Mouse (Mus musculus): ENCODE results near the gene Rgp1. TPM values are rescaled to one million over a fixed set of nuclear protein-coding genes. Genes with fewer than 3 reads are reported as not detected.

The Rgp1 gene
- polyA plus RNA-seq, 1 experiment from 2014 or later = 27.6 TPM

DNA sequence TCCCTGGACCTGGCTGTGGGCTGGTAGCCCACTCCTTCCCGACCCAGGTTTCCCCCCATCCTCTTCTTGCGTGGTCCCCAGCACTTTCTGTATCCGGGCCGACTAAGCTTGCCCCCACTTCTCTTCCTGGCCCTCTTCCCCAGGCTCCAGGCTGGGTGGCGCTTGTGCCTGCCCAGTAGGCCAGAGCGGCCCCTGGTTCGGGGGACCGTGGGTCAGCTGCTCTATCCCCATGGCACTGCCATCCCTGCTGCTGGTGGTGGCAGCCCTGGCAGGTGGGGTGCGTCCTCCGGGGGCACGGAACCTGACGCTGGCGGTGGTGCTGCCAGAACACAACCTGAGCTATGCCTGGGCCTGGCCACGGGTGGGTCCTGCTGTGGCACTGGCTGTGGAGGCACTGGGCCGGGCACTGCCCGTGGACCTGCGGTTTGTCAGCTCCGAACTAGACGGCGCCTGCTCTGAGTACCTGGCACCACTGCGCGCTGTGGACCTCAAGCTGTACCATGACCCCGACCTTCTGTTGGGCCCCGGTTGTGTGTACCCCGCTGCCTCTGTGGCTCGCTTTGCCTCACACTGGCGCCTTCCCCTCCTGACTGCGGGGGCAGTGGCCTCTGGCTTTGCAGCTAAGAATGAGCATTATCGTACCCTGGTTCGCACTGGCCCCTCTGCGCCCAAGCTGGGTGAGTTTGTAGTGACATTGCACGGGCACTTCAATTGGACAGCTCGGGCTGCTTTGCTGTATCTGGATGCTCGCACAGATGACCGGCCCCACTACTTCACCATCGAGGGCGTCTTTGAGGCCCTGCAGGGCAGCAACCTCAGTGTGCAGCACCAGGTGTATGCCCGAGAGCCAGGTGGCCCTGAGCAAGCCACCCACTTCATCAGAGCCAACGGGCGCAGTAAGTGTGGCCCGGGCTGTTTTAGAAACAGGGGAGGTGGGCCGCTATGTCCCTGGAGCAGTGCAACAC is 53.7 kb downstream of the Rgp1 start:
- H3K9me3 ChIP-seq = no peaks in the 10 kb centered on the region
- no peaks in the 10 kb centered on the region for H3K27me3 ChIP-seq
- ATAC-seq (ENCODE audit: insufficient number of reproducible peaks, low FRiP score, low TSS enrichment, low read depth) = peak; percentile 24; the same call in 1 of the 2 replicates
- 47% methylated on average over 42 of the region's 42 CpGs for WGBS
- peak overlapping the region; percentile 66 for H3K4me3 ChIP-seq
- H3K4me2 ChIP-seq = peak overlapping the region; percentile 67
- no peaks in the 10 kb centered on the region for H3K36me3 ChIP-seq
- peak overlapping the region; percentile 82 for H3K9ac ChIP-seq
- peak overlapping the region; percentile 88 for H3K27ac ChIP-seq
- H3K4me1 ChIP-seq = peaks cover 52% of the 10 kb centered on the region

GRCm38 (mm10) chr4:43633296-43633695 is 54.8 kb downstream of the Rgp1 start:
- no peak for ATAC-seq (ENCODE audit: insufficient number of reproducible peaks, low FRiP score, low TSS enrichment, low read depth)
- no peaks in the 10 kb centered on the region for H3K36me3 ChIP-seq
- H3K27me3 ChIP-seq = no peaks in the 10 kb centered on the region
- no peak overlapping the region for H3K27ac ChIP-seq
- peak overlapping the region; percentile 67 for H3K4me2 ChIP-seq
- no peaks in the 10 kb centered on the region for H3K9me3 ChIP-seq
- 67% methylated on average over 8 of the region's 8 CpGs for WGBS
- H3K4me1 ChIP-seq = peaks cover 52% of the 10 kb centered on the region
- H3K4me3 ChIP-seq = peak overlapping the region; percentile 66; the same call in 1 of the 2 replicates
- no peak overlapping the region for H3K9ac ChIP-seq

DNA sequence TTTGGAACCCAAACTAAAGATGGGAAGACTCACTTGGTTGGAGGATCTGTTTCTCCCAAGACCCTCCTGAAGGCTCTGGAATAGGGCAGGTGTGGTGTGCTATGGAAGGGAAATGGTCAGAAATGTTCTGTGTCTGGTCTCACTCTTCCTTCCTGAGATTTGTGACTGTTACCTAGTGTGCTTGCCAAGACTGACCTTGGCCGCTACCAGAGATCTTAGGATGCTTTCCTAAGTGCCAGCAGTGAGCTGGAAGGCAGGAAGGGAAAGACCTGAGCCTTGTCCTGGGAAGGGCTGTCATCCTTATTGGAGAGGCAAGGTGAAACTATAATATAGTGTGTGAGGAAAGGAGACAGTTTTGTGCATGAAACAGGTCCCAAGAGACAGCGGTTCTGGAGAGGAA is 55.2 kb downstream of the Rgp1 start:
- no peak overlapping the region for H3K4me3 ChIP-seq
- no peak overlapping the region for H3K9ac ChIP-seq
- H3K27me3 ChIP-seq = no peaks in the 10 kb centered on the region
- peaks cover 52% of the 10 kb centered on the region for H3K4me1 ChIP-seq
- no peaks in the 10 kb centered on the region for H3K36me3 ChIP-seq
- no peak for ATAC-seq (ENCODE audit: insufficient number of reproducible peaks, low FRiP score, low TSS enrichment, low read depth)
- 88% methylated on average over 2 of the region's 2 CpGs for WGBS
- H3K9me3 ChIP-seq = no peaks in the 10 kb centered on the region
- peak overlapping the region; percentile 67; the same call in 1 of the 2 replicates for H3K4me2 ChIP-seq
- H3K27ac ChIP-seq = no peak overlapping the region

DNA sequence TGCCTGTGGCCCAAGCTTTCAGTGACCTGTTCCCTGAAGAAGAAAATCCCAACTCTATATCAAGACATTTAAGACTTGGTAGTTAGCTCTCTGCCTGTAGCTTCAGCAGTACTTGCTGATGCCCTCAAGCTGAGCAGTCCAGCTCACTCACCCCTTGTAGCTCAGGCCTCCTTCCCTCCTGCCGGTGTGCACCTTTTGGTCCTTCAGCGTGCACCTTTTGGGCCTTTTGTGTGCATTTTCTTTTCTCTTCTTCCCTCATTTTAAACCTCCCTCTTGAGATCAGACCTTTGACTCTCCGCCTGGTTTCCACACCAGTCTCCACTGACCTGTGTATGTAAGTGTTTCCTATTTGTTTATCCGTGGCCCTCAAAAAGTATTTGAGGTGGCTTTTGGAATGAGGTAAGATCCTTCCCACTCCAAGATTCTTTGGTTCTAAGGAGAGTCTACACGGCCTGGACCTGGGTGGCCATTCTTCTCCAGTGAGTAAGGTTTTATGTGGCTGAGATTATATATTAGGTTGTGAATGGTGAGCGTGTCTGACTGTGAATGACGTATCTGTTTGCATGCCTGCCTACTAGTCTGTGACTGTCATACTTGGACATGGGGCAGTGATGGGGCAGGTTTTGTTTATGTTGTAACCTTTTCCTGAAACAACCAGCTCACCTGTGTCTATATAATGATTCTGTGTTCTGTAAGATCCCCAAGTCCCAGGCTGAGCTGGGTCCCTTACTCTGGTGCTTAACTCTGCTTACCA is 56.3 kb downstream of the Rgp1 start:
- 86% methylated on average over 7 of the region's 7 CpGs for whole genome bisulfite sequencing
- no peaks in the 10 kb centered on the region for H3K27me3 ChIP-seq
- H3K9ac ChIP-seq = no peak overlapping the region
- no peaks in the 10 kb centered on the region for H3K36me3 ChIP-seq
- H3K27ac ChIP-seq = no peak overlapping the region
- no peak for ATAC-seq (ENCODE audit: insufficient number of reproducible peaks, low FRiP score, low TSS enrichment, low read depth)
- H3K4me3 ChIP-seq = no peak overlapping the region
- H3K4me2 ChIP-seq = no peak overlapping the region
- no peaks in the 10 kb centered on the region for H3K9me3 ChIP-seq
- H3K4me1 ChIP-seq = peaks cover 51% of the 10 kb centered on the region

DNA sequence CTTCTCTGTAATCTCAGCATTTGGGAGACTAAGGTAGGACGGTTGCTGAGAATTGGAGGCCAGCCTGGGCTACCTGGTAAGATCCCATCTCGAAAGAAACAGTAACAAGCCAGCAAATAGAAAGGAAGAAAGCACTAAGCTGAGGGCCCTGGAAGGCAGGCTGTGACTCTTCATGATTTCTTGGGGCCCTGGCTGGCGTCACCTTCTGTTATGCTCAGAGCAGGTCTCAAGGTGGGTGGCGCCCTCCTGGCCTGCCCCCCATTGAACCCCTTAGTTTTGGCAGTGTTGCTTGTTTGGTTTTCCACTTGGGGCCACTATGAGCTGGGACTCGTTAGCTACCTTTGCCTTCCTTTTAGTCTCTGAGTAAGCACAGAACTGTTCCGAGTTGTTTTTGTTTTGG is 58.2 kb downstream of the Rgp1 start:
- WGBS = 66% methylated on average over 6 of the region's 6 CpGs
- no peak overlapping the region for H3K4me2 ChIP-seq
- H3K4me1 ChIP-seq = peaks cover 37% of the 10 kb centered on the region
- ATAC-seq (ENCODE audit: insufficient number of reproducible peaks, low FRiP score, low TSS enrichment, low read depth) = no peak
- peaks cover 9% of the 10 kb centered on the region for H3K36me3 ChIP-seq
- H3K9me3 ChIP-seq = no peaks in the 10 kb centered on the region
- H3K27me3 ChIP-seq = no peaks in the 10 kb centered on the region
- H3K9ac ChIP-seq = no peak overlapping the region
- no peak overlapping the region for H3K27ac ChIP-seq
- no peak overlapping the region for H3K4me3 ChIP-seq

Small RNA genes lying within 50 kb of the gene (microRNA-seq; reads per million reads assigned to microRNA genes)
- gene Gm25262 = 0.61 reads per million

Other genes with a start within 250 kb of the Rgp1 start
- 13.9 and 18.0 TPM in 2 replicates for gene Rusc2, start 196.7 kb upstream of the Rgp1 start, polyA plus RNA-seq (2015; fragmentation: Nextera tagmentation; extraction: Ambion mirVana)
- 0.15 and 0.17 TPM in 2 replicates for gene Fam166b, start 149.6 kb upstream of the Rgp1 start, polyA plus RNA-seq (2015; fragmentation: Nextera tagmentation; extraction: Ambion mirVana)
- gene Tesk1, start 136.8 kb upstream of the Rgp1 start, polyA plus RNA-seq (2015; fragmentation: Nextera tagmentation; extraction: Ambion mirVana) = 4.8 and 7.7 TPM in 2 replicates
- 4.1 and 4.2 TPM in 2 replicates for gene Cd72, start 124.1 kb upstream of the Rgp1 start, polyA plus RNA-seq (2015; fragmentation: Nextera tagmentation; extraction: Ambion mirVana)
- not detected in 2 replicates for gene Sit1, start 95.0 kb upstream of the Rgp1 start, polyA plus RNA-seq (2015; fragmentation: Nextera tagmentation; extraction: Ambion mirVana)
- 78.9 and 81.9 TPM in 2 replicates for gene Ccdc107, start 85.8 kb upstream of the Rgp1 start, polyA plus RNA-seq (2015; fragmentation: Nextera tagmentation; extraction: Ambion mirVana)
- gene Arhgef39, start 79.0 kb upstream of the Rgp1 start, polyA plus RNA-seq (2015; fragmentation: Nextera tagmentation; extraction: Ambion mirVana) = 35.2 and 37.5 TPM in 2 replicates
- 4.1 and 6.8 TPM in 2 replicates for gene Car9, start 71.7 kb upstream of the Rgp1 start, polyA plus RNA-seq (2015; fragmentation: Nextera tagmentation; extraction: Ambion mirVana)
- 394 and 952 TPM in 2 replicates for gene Tpm2, start 55.0 kb upstream of the Rgp1 start, polyA plus RNA-seq (2015; fragmentation: Nextera tagmentation; extraction: Ambion mirVana)
- gene Creb3, start 16.4 kb upstream of the Rgp1 start, polyA plus RNA-seq (2015; fragmentation: Nextera tagmentation; extraction: Ambion mirVana) = 87.9 and 96.8 TPM in 2 replicates
- gene Tln1, start 16.0 kb upstream of the Rgp1 start, polyA plus RNA-seq (2015; fragmentation: Nextera tagmentation; extraction: Ambion mirVana) = 65.5 and 70.5 TPM in 2 replicates
- gene Gba2, start 158 bp downstream of the Rgp1 start, polyA plus RNA-seq (2015; fragmentation: Nextera tagmentation; extraction: Ambion mirVana) = 19.2 and 21.9 TPM in 2 replicates
- gene Msmp, start 5.8 kb downstream of the Rgp1 start, polyA plus RNA-seq (2015; fragmentation: Nextera tagmentation; extraction: Ambion mirVana) = 2.0 and 7.0 TPM in 2 replicates
- gene Npr2, start 53.2 kb downstream of the Rgp1 start, polyA plus RNA-seq (2015; fragmentation: Nextera tagmentation; extraction: Ambion mirVana) = 16.8 and 22.2 TPM in 2 replicates
- 0.36 and 0.47 TPM in 2 replicates for gene Spag8, start 74.9 kb downstream of the Rgp1 start, polyA plus RNA-seq (2015; fragmentation: Nextera tagmentation; extraction: Ambion mirVana)
- gene Hint2, start 77.8 kb downstream of the Rgp1 start, polyA plus RNA-seq (2015; fragmentation: Nextera tagmentation; extraction: Ambion mirVana) = 75.3 and 81.9 TPM in 2 replicates
- 4.2 and 5.3 TPM in 2 replicates for gene Tmem8b, start 90.3 kb downstream of the Rgp1 start, polyA plus RNA-seq (2015; fragmentation: Nextera tagmentation; extraction: Ambion mirVana)
- 2.9 TPM in 2 replicates for gene Fam221b, start 90.4 kb downstream of the Rgp1 start, polyA plus RNA-seq (2015; fragmentation: Nextera tagmentation; extraction: Ambion mirVana)
- gene Olfr70, start 122.1 kb downstream of the Rgp1 start, polyA plus RNA-seq (2015; fragmentation: Nextera tagmentation; extraction: Ambion mirVana) = not detected in 2 replicates
- not detected in 2 replicates for gene Olfr71, start 131.5 kb downstream of the Rgp1 start, polyA plus RNA-seq (2015; fragmentation: Nextera tagmentation; extraction: Ambion mirVana)
- gene Hrct1, start 148.5 kb downstream of the Rgp1 start, polyA plus RNA-seq (2015; fragmentation: Nextera tagmentation; extraction: Ambion mirVana) = 1.6 and 1.7 TPM in 2 replicates
- gene Spaar, start 151.3 kb downstream of the Rgp1 start, polyA plus RNA-seq (2015; fragmentation: Nextera tagmentation; extraction: Ambion mirVana) = 0.52 and 0.53 TPM in 2 replicates
- gene Olfr159, start 192.3 kb downstream of the Rgp1 start, polyA plus RNA-seq (2015; fragmentation: Nextera tagmentation; extraction: Ambion mirVana) = not detected in 2 replicates
- gene Olfr156, start 245.2 kb downstream of the Rgp1 start, polyA plus RNA-seq (2015; fragmentation: Nextera tagmentation; extraction: Ambion mirVana) = not detected in 2 replicates